Mouse (Mus musculus): ENCODE measurements around the gene Fam155a. TPM values are rescaled to one million over a fixed set of nuclear protein-coding genes. Genes with fewer than 3 reads are reported as not detected.
A peak's percentile ranks its signal among the peaks of the same experiment; 100 is the strongest.
"Not testable (repeated sequence)": the region's sequence is repeated elsewhere in the genome, so short reads cannot be mapped to it uniquely, and the experiment has no call there.

Fam155a gene
- total RNA-seq (2014; rRNA removed; ENCODE audit: low replicate concordance) = 0.46 and 1.4 TPM in 2 replicates
- polyA plus RNA-seq (2015; fragmentation: Nextera tagmentation; extraction: Ambion mirVana) = 0.04 and 0.07 TPM in 2 replicates

- WGBS = 0% methylated on average over 28 of the region's 29 CpGs
- Histone ChIP-seq H3K36me3 (replicated peaks; ENCODE audit: control insufficient read depth, insufficient read depth, low read length) (no peaks in the 10 kb centered on the region), H3K4me3 (ENCODE audit: low read depth, low read length) (peak within 1 kb of the TSS; percentile 44), H3K27ac (ENCODE audit: low read depth) (no peak within 1 kb of the TSS), H3K4me1 (ENCODE audit: control insufficient read depth, insufficient read depth) (no peaks in the 10 kb centered on the region), H3K27me3 (ENCODE audit: control insufficient read depth, insufficient read depth, low read length) (peaks cover 44% of the 10 kb centered on the region), H3K9me3 (replicated peaks; ENCODE audit: control insufficient read depth, low read length) (no peaks in the 10 kb centered on the region), H3K9ac (replicated peaks; ENCODE audit: low read depth, low read length) (no peak within 1 kb of the TSS), H3K4me2 (ENCODE audit: low read depth, low read length) (peak within 1 kb of the TSS; percentile 72)
- ATAC-seq (ENCODE audit: insufficient read depth, low read depth) (no peak), DNase-seq (ENCODE audit: low spot score) (no peak)
- TF ChIP-seq EP300 (IDR thresholded peaks at IDR 0.05; ENCODE audit: low read depth) (no peak), CTCF (IDR thresholded peaks at IDR 0.05; ENCODE audit: low read depth) (no peak)
Measured at GRCm38 (mm10) chr8:9770999-9771605, at the start of gene Fam155a. TSS of gene Fam155a (minus strand) at chr8:9771161.

- TF ChIP-seq EP300 (IDR thresholded peaks at IDR 0.05; ENCODE audit: low read depth) (no peak), CTCF (IDR thresholded peaks at IDR 0.05; ENCODE audit: low read depth) (no peak)
- Histone ChIP-seq H3K4me3 (ENCODE audit: low read depth, low read length) (no peak overlapping the region), H3K36me3 (replicated peaks; ENCODE audit: control insufficient read depth, insufficient read depth, low read length) (no peaks in the 10 kb centered on the region), H3K9me3 (replicated peaks; ENCODE audit: control insufficient read depth, low read length) (no peaks in the 10 kb centered on the region), H3K4me1 (ENCODE audit: control insufficient read depth, insufficient read depth) (no peaks in the 10 kb centered on the region), H3K4me2 (ENCODE audit: low read depth, low read length) (no peak overlapping the region), H3K27me3 (ENCODE audit: control insufficient read depth, insufficient read depth, low read length) (no peaks in the 10 kb centered on the region), H3K27ac (ENCODE audit: low read depth) (no peak overlapping the region), H3K9ac (replicated peaks; ENCODE audit: low read depth, low read length) (no peak overlapping the region)
- DNase-seq (ENCODE audit: low spot score) (no peak), ATAC-seq (ENCODE audit: insufficient read depth, low read depth) (no peak)
- WGBS = 65% methylated on average over 8 of the region's 8 CpGs
Measured at GRCm38 (mm10) chr8:9813273-9813946, 42.4 kb upstream of the Fam155a start.

- WGBS = 66% methylated on average over 12 of the region's 12 CpGs
- TF ChIP-seq EP300 (IDR thresholded peaks at IDR 0.05; ENCODE audit: low read depth) = no peak
- TF ChIP-seq CTCF (IDR thresholded peaks at IDR 0.05; ENCODE audit: low read depth) = no peak
Measured at GRCm38 (mm10) chr8:9810955-9811530, 40.1 kb upstream of the Fam155a start.

GRCm38 (mm10) chr8:9808596-9808995, 37.6 kb upstream of the Fam155a start:
- no peaks in the 10 kb centered on the region for H3K36me3 ChIP-seq (replicated peaks; ENCODE audit: control insufficient read depth, insufficient read depth, low read length)
- no peak overlapping the region for H3K27ac ChIP-seq (ENCODE audit: low read depth)
- no peak for ATAC-seq (ENCODE audit: insufficient read depth, low read depth)
- no peak for DNase-seq (ENCODE audit: low spot score)
- H3K9me3 ChIP-seq (replicated peaks; ENCODE audit: control insufficient read depth, low read length) = no peaks in the 10 kb centered on the region
- 75% methylated on average over 9 of the region's 9 CpGs for WGBS
- no peaks in the 10 kb centered on the region for H3K4me1 ChIP-seq (ENCODE audit: control insufficient read depth, insufficient read depth)
- H3K9ac ChIP-seq (replicated peaks; ENCODE audit: low read depth, low read length) = no peak overlapping the region
- TF ChIP-seq CTCF (IDR thresholded peaks at IDR 0.05; ENCODE audit: low read depth) = no peak
- no peak for TF ChIP-seq EP300 (IDR thresholded peaks at IDR 0.05; ENCODE audit: low read depth)
- no peak overlapping the region for H3K4me3 ChIP-seq (ENCODE audit: low read depth, low read length)
- H3K4me2 ChIP-seq (ENCODE audit: low read depth, low read length) = no peak overlapping the region
- H3K27me3 ChIP-seq (ENCODE audit: control insufficient read depth, insufficient read depth, low read length) = no peaks in the 10 kb centered on the region

More at GRCm38 (mm10) chr8:9810955-9811530, 40.1 kb upstream of the Fam155a start:
- ATAC-seq (ENCODE audit: insufficient read depth, low read depth) (no peak), DNase-seq (ENCODE audit: low spot score) (no peak)
- H3K36me3 ChIP-seq (replicated peaks; ENCODE audit: control insufficient read depth, insufficient read depth, low read length) = no peaks in the 10 kb centered on the region
- H3K27ac ChIP-seq (ENCODE audit: low read depth) = no peak overlapping the region
- H3K9me3 ChIP-seq (replicated peaks; ENCODE audit: control insufficient read depth, low read length) = no peaks in the 10 kb centered on the region
- H3K4me2 ChIP-seq (ENCODE audit: low read depth, low read length) = no peak overlapping the region
- H3K4me1 ChIP-seq (ENCODE audit: control insufficient read depth, insufficient read depth) = no peaks in the 10 kb centered on the region
- no peaks in the 10 kb centered on the region for H3K27me3 ChIP-seq (ENCODE audit: control insufficient read depth, insufficient read depth, low read length)
- no peak overlapping the region for H3K4me3 ChIP-seq (ENCODE audit: low read depth, low read length)
- no peak overlapping the region for H3K9ac ChIP-seq (replicated peaks; ENCODE audit: low read depth, low read length)

- 59% methylated on average over 1 of the region's 1 CpGs for WGBS
- H3K4me1 ChIP-seq (ENCODE audit: control insufficient read depth, insufficient read depth) = no peaks in the 10 kb centered on the region
- H3K27ac ChIP-seq (ENCODE audit: low read depth) = no peak overlapping the region
- H3K4me2 ChIP-seq (ENCODE audit: low read depth, low read length) = no peak overlapping the region
- DNase-seq (ENCODE audit: low spot score) = no peak
- no peak overlapping the region for H3K9ac ChIP-seq (replicated peaks; ENCODE audit: low read depth, low read length)
- no peaks in the 10 kb centered on the region for H3K9me3 ChIP-seq (replicated peaks; ENCODE audit: control insufficient read depth, low read length)
- no peak overlapping the region for H3K4me3 ChIP-seq (ENCODE audit: low read depth, low read length)
- TF ChIP-seq CTCF (IDR thresholded peaks at IDR 0.05; ENCODE audit: low read depth) (no peak), EP300 (IDR thresholded peaks at IDR 0.05; ENCODE audit: low read depth) (no peak)
- no peaks in the 10 kb centered on the region for H3K27me3 ChIP-seq (ENCODE audit: control insufficient read depth, insufficient read depth, low read length)
- H3K36me3 ChIP-seq (replicated peaks; ENCODE audit: control insufficient read depth, insufficient read depth, low read length) = no peaks in the 10 kb centered on the region
- no peak for ATAC-seq (ENCODE audit: insufficient read depth, low read depth)
Measured at GRCm38 (mm10) chr8:9805676-9806075, 34.7 kb upstream of the Fam155a start.

- not testable (repeated sequence) for H3K9me3 ChIP-seq (replicated peaks; ENCODE audit: control insufficient read depth, low read length); H3K9ac ChIP-seq (replicated peaks; ENCODE audit: low read depth, low read length); H3K4me1 ChIP-seq (ENCODE audit: control insufficient read depth, insufficient read depth); H3K27me3 ChIP-seq (ENCODE audit: control insufficient read depth, insufficient read depth, low read length); DNase-seq (ENCODE audit: low spot score); H3K36me3 ChIP-seq (replicated peaks; ENCODE audit: control insufficient read depth, insufficient read depth, low read length); ATAC-seq (ENCODE audit: insufficient read depth, low read depth); H3K4me3 ChIP-seq (ENCODE audit: low read depth, low read length); H3K4me2 ChIP-seq (ENCODE audit: low read depth, low read length); H3K27ac ChIP-seq (ENCODE audit: low read depth)
- 74% methylated on average over 11 of the region's 11 CpGs for WGBS
Measured at GRCm38 (mm10) chr8:9800346-9800745, 29.4 kb upstream of the Fam155a start.

Measured in heart, postnatal 0 days (tissue).